Mouse (Mus musculus): ENCODE results near the gene Spon1. TPM values are rescaled to one million over a fixed set of nuclear protein-coding genes. Genes with fewer than 3 reads are reported as not detected.

Gene Spon1
- total and polyA plus RNA-seq, 2 experiments from 2014 or later, result 35.7 to 39.5 TPM

DNA sequence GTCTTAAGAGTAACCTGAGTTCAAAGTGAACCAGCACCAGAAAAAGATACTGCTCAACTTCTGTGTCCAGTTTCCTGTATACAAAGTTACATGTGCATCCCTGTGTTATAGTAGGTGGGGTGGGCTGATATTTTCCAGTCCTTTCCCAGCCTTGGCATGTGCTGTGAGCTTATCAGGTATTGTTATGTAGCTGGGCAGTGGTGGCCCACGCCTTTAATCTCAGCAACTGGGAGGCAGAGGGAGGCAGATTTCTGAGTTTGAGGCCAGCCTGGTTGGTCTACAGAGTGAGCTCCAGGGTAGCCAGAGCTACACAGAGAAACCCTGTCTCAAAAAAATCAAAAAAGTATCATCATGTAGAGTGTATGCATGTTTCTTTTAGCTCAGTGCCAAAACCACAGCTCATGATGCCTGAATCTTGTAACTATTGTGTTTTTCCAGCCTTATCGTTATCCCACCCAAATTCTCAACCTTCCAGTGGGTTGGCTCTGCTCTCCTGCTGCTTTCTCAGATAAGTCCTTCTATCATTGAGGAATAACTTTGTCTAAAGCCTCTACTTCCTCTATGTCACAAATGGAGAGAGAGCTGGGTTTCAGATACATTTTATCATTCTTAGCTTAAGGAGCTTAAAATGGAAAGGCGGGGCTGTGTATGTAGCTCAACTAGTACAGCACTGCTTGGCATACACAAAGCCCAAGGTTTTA lies 137.5 kb downstream of the Spon1 start:
- H3K36me3 ChIP-seq (ENCODE audit: insufficient read depth, low read length), result no peaks in the 10 kb centered on the region
- H3K9me3 ChIP-seq (ENCODE audit: low read length), result no peaks in the 10 kb centered on the region
- H3K4me2 ChIP-seq (ENCODE audit: low read depth, low read length, poor library complexity, severe bottlenecking), result no peak overlapping the region
- no peak for ATAC-seq (ENCODE audit: low FRiP score)
- H3K4me3 ChIP-seq (ENCODE audit: low read depth, low read length), result no peak overlapping the region
- H3K4me1 ChIP-seq (ENCODE audit: insufficient read depth, low read length), result 0 out of 2 replicates have a peak, but pooled peaks cover 3% of the 10 kb centered on the region
- no peak for DNase-seq (ENCODE audit: low spot score)
- TF ChIP-seq CTCF (IDR thresholded peaks at IDR 0.05), result no peak
- 82% methylated on average over 3 of the region's 3 CpGs for WGBS
- H3K27ac ChIP-seq (ENCODE audit: low read depth, low read length), result no peak overlapping the region
- H3K9ac ChIP-seq (replicated peaks; ENCODE audit: low read length, poor library complexity, severe bottlenecking), result no peak overlapping the region
- H3K27me3 ChIP-seq (ENCODE audit: insufficient read depth, low read length), result no peaks in the 10 kb centered on the region

- H3K4me2 ChIP-seq (ENCODE audit: low read depth, low read length, poor library complexity, severe bottlenecking), result no peak overlapping the region
- H3K4me1 ChIP-seq (ENCODE audit: insufficient read depth, low read length), result 0 out of 2 replicates have a peak, but pooled peaks cover 3% of the 10 kb centered on the region
- DNase-seq (ENCODE audit: low spot score), result no peak
- H3K9me3 ChIP-seq (ENCODE audit: low read length), result no peaks in the 10 kb centered on the region
- no peaks in the 10 kb centered on the region for H3K27me3 ChIP-seq (ENCODE audit: insufficient read depth, low read length)
- ATAC-seq (ENCODE audit: low FRiP score), result no peak
- H3K9ac ChIP-seq (replicated peaks; ENCODE audit: low read length, poor library complexity, severe bottlenecking), result no peak overlapping the region
- H3K4me3 ChIP-seq (ENCODE audit: low read depth, low read length), result no peak overlapping the region
- WGBS, result 76% methylated on average over 5 of the region's 5 CpGs
- H3K36me3 ChIP-seq (ENCODE audit: insufficient read depth, low read length), result no peaks in the 10 kb centered on the region
- no peak overlapping the region for H3K27ac ChIP-seq (ENCODE audit: low read depth, low read length)
- no peak for TF ChIP-seq CTCF (IDR thresholded peaks at IDR 0.05)
Measured at GRCm38 (mm10) chr7:113903939-113904338, 138.1 kb downstream of the Spon1 start.

GRCm38 (mm10) chr7:113904348-113904895 lies 138.6 kb downstream of the Spon1 start:
- Histone ChIP-seq H3K4me1 (ENCODE audit: insufficient read depth, low read length) (0 out of 2 replicates have a peak, but pooled peaks cover 3% of the 10 kb centered on the region), H3K4me2 (ENCODE audit: low read depth, low read length, poor library complexity, severe bottlenecking) (no peak overlapping the region), H3K36me3 (ENCODE audit: insufficient read depth, low read length) (no peaks in the 10 kb centered on the region), H3K9ac (replicated peaks; ENCODE audit: low read length, poor library complexity, severe bottlenecking) (no peak overlapping the region), H3K27ac (ENCODE audit: low read depth, low read length) (peak overlapping the region; percentile 26; the same call in 1 of the 2 replicates), H3K9me3 (ENCODE audit: low read length) (no peaks in the 10 kb centered on the region), H3K27me3 (ENCODE audit: insufficient read depth, low read length) (no peaks in the 10 kb centered on the region), H3K4me3 (ENCODE audit: low read depth, low read length) (no peak overlapping the region)
- 42% methylated on average over 7 of the region's 7 CpGs for WGBS
- DNase-seq (ENCODE audit: low spot score) (no peak), ATAC-seq (ENCODE audit: low FRiP score) (no peak)
- TF ChIP-seq CTCF (IDR thresholded peaks at IDR 0.05), result no peak

DNA sequence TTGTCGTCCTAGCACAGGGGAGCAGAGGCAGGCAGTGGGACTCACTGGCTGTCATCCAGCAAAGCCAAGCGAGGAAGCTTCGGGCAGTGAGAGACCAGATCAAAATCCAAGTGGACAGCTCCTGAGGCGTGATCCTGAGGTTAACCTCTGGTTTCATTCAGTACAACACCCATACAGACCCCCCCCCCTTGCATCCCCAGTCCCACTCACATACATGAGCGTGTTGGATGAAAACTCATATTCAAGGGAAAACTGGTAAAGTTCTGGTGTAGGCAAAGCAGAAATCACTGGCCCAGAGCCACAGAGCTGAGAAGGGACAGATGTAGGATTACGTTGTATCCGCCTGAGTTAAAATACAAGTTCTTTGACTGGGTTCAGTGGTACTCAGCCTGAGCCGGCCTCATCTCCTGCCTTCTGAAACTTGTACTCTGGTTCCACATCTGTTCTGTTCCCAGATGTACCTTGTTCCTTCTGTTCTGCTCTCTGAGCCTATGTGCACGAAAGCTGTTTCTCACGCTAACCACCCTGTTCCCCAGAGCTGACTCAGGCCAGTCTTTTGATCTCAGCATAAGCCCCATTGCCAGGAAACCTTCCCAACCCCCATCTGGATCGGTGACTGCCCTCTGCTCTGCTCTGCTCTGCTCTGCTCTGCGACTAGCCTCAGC lies 143.5 kb downstream of the Spon1 start:
- no peak for TF ChIP-seq CTCF (IDR thresholded peaks at IDR 0.05)
- DNase-seq (ENCODE audit: low spot score), result no peak
- ATAC-seq (ENCODE audit: low FRiP score), result no peak
- Histone ChIP-seq H3K36me3 (ENCODE audit: insufficient read depth, low read length) (no peaks in the 10 kb centered on the region), H3K9me3 (ENCODE audit: low read length) (no peaks in the 10 kb centered on the region), H3K27ac (ENCODE audit: low read depth, low read length) (no peak overlapping the region), H3K27me3 (ENCODE audit: insufficient read depth, low read length) (no peaks in the 10 kb centered on the region), H3K4me3 (ENCODE audit: low read depth, low read length) (no peak overlapping the region), H3K4me2 (ENCODE audit: low read depth, low read length, poor library complexity, severe bottlenecking) (no peak overlapping the region), H3K9ac (replicated peaks; ENCODE audit: low read length, poor library complexity, severe bottlenecking) (no peak overlapping the region), H3K4me1 (ENCODE audit: insufficient read depth, low read length) (no peaks in the 10 kb centered on the region)
- 23% methylated on average over 12 of the region's 12 CpGs for WGBS

- Histone ChIP-seq H3K4me2 (ENCODE audit: low read depth, low read length, poor library complexity, severe bottlenecking) (no peak overlapping the region), H3K27me3 (ENCODE audit: insufficient read depth, low read length) (no peaks in the 10 kb centered on the region), H3K4me3 (ENCODE audit: low read depth, low read length) (no peak overlapping the region), H3K27ac (ENCODE audit: low read depth, low read length) (no peak overlapping the region), H3K9me3 (ENCODE audit: low read length) (no peaks in the 10 kb centered on the region), H3K9ac (replicated peaks; ENCODE audit: low read length, poor library complexity, severe bottlenecking) (no peak overlapping the region), H3K4me1 (ENCODE audit: insufficient read depth, low read length) (no peaks in the 10 kb centered on the region), H3K36me3 (ENCODE audit: insufficient read depth, low read length) (no peaks in the 10 kb centered on the region)
- ATAC-seq (ENCODE audit: low FRiP score), result no peak
- 88% methylated on average over 7 of the region's 7 CpGs for WGBS
- DNase-seq (ENCODE audit: low spot score), result no peak
- no peak for TF ChIP-seq CTCF (IDR thresholded peaks at IDR 0.05)
Measured at GRCm38 (mm10) chr7:113910856-113911255, 145.1 kb downstream of the Spon1 start.

GRCm38 (mm10) chr7:113915936-113916335 lies 150.1 kb downstream of the Spon1 start:
- no peaks in the 10 kb centered on the region for H3K4me1 ChIP-seq (ENCODE audit: insufficient read depth, low read length)
- H3K27me3 ChIP-seq (ENCODE audit: insufficient read depth, low read length), result no peaks in the 10 kb centered on the region
- no peaks in the 10 kb centered on the region for H3K9me3 ChIP-seq (ENCODE audit: low read length)
- no peak overlapping the region for H3K9ac ChIP-seq (replicated peaks; ENCODE audit: low read length, poor library complexity, severe bottlenecking)
- no peak overlapping the region for H3K4me3 ChIP-seq (ENCODE audit: low read depth, low read length)
- H3K27ac ChIP-seq (ENCODE audit: low read depth, low read length), result no peak overlapping the region
- WGBS, result 67% methylated on average over 4 of the region's 4 CpGs
- H3K4me2 ChIP-seq (ENCODE audit: low read depth, low read length, poor library complexity, severe bottlenecking), result no peak overlapping the region
- DNase-seq (ENCODE audit: low spot score), result no peak
- TF ChIP-seq CTCF (IDR thresholded peaks at IDR 0.05), result no peak
- no peaks in the 10 kb centered on the region for H3K36me3 ChIP-seq (ENCODE audit: insufficient read depth, low read length)
- ATAC-seq (ENCODE audit: low FRiP score), result no peak

Measured in midbrain, postnatal 0 days (tissue).